Mouse (Mus musculus): ENCODE measurements around the gene Acox3. TPM values are rescaled to one million over a fixed set of nuclear protein-coding genes. Genes with fewer than 3 reads are reported as not detected.

The Acox3 gene
- total RNA-seq, 1 experiment = 7.2 TPM

DNA sequence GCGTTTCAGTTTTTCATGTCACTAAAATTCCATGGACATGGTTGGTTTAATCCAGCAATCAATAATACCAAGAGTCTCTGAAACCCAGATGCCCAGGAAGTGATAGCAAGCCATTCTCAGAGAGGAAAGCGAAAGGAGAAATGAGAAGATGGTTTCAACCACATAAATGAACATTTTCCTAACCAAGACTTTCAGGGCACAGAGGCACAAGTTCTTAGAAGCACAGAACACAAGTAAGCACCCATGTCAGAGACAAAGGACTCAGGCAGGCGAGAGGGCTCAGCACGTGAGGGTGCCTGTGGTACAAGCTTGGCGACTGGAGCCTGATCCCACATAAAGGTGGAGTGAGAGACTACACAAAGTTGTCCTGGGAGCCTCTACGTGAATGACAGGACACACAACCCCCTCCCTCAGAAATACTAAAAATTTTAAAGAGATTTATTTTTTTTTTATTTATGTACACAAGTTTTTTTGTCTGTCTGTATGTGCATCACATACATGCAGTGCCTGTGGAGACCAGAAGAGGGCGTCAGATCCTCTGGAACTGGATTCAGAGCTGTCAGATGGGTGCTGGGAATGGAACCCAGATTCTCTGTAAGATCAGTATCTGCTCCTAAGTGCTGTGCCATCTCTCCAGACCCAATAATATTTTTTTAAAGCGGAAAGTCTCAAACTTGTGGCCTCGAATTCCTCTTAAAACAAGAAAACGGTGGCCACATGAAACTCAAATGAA, 73.1 kb downstream of the Acox3 start:
- Histone ChIP-seq H3K27ac (ENCODE audit: insufficient read depth, low read depth, low read length, poor library complexity, severe bottlenecking) (no peak overlapping the region), H3K4me1 (ENCODE audit: control insufficient read depth in 2 of 2, insufficient read depth in 2 of 2, low read length in 2 of 2, poor library complexity in 1 of 2) (no peaks in the 10 kb centered on the region), H3K9me3 (ENCODE audit: control insufficient read depth, insufficient read depth, low read depth, low read length) (no peaks in the 10 kb centered on the region), H3K4me3 (ENCODE audit: insufficient read depth in 1 of 2, low read depth in 1 of 2, low read length in 2 of 2, poor library complexity in 1 of 2, severe bottlenecking in 1 of 2) (no peak overlapping the region), H3K36me3 (ENCODE audit: control insufficient read depth, insufficient read depth, low read length, poor library complexity, severe bottlenecking) (no peaks in the 10 kb centered on the region), H3K9ac (ENCODE audit: insufficient read depth, low read depth, low read length, poor library complexity, severe bottlenecking) (no peak overlapping the region)
- no peak for DNase-seq (ENCODE audit: low read depth, low spot score)
- TF ChIP-seq HCFC1 (IDR thresholded peaks at IDR 0.05; ENCODE audit: borderline replicate concordance, insufficient read depth, low read length) (no peak), CHD2 (IDR thresholded peaks at IDR 0.05; ENCODE audit: low read depth, low read length) (no peak), ZNF384 (IDR thresholded peaks at IDR 0.05; ENCODE audit: low read depth, low read length) (no peak), MAFK (IDR thresholded peaks at IDR 0.05; ENCODE audit: insufficient read depth, low read depth, low read length) (no peak), ZC3H11A (IDR thresholded peaks at IDR 0.05; ENCODE audit: borderline replicate concordance, low read depth, low read length) (no peak)
- in situ Hi-C loops (cut with MboI; ENCODE audit: low sequenced_read_pairs in 2 of 2, unreplicated experiment in 2 of 2) = no loop called here

DNA sequence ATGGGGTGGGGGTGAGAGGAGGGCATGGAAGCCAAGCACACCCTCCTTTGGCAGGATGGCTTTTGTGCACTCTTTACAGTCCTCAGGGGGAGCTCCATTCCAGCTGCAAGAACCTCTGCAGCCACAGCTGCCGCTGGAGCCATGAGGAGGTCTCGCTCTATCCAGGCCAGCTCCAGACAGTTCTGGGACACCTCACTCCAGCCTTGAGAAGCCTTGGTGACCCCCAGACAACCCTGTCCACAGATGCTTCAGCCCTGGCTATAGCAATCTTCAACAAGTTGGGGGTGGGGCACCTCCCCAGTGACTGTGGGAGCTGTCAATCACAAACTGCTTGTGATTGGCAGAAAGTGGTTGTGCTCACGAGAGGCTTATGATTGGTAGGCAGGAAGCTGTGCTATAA, 76.7 kb downstream of the Acox3 start:
- Histone ChIP-seq H3K27ac (ENCODE audit: insufficient read depth, low read depth, low read length, poor library complexity, severe bottlenecking) (no peak overlapping the region), H3K36me3 (ENCODE audit: control insufficient read depth, insufficient read depth, low read length, poor library complexity, severe bottlenecking) (no peaks in the 10 kb centered on the region), H3K9me3 (ENCODE audit: control insufficient read depth, insufficient read depth, low read depth, low read length) (no peaks in the 10 kb centered on the region), H3K4me3 (ENCODE audit: insufficient read depth in 1 of 2, low read depth in 1 of 2, low read length in 2 of 2, poor library complexity in 1 of 2, severe bottlenecking in 1 of 2) (no peak overlapping the region), H3K4me1 (ENCODE audit: control insufficient read depth in 2 of 2, insufficient read depth in 2 of 2, low read length in 2 of 2, poor library complexity in 1 of 2) (no peaks in the 10 kb centered on the region), H3K9ac (ENCODE audit: insufficient read depth, low read depth, low read length, poor library complexity, severe bottlenecking) (no peak overlapping the region)
- no peak for DNase-seq (ENCODE audit: low read depth, low spot score)
- in situ Hi-C loops (cut with MboI; ENCODE audit: low sequenced_read_pairs in 2 of 2, unreplicated experiment in 2 of 2) = no loop called here
- TF ChIP-seq CHD2 (IDR thresholded peaks at IDR 0.05; ENCODE audit: low read depth, low read length) = no peak
- no peak for TF ChIP-seq HCFC1 (IDR thresholded peaks at IDR 0.05; ENCODE audit: borderline replicate concordance, insufficient read depth, low read length)
- TF ChIP-seq ZNF384 (IDR thresholded peaks at IDR 0.05; ENCODE audit: low read depth, low read length) = no peak
- TF ChIP-seq ZC3H11A (IDR thresholded peaks at IDR 0.05; ENCODE audit: borderline replicate concordance, low read depth, low read length) = no peak
- TF ChIP-seq MAFK (IDR thresholded peaks at IDR 0.05; ENCODE audit: insufficient read depth, low read depth, low read length) = no peak

DNA sequence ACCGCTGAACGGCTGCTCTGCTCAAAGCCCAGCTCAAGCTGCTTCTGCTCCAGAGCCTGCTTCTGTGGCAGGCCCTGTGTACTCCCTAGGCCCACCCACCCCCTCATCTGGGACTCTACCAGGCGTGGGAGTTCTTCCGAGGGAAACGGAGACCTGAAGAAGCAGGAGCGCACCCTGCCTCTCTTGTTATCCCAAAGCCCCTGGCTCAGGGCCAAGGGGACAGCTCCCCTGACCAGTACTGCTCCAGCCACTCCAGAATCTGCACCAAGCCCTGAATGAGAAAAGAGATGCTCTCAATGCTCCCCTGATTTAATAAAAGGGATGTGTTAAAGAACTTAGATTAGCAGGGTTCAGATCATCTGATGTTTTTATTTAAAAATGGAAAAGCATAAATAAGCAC, 78.4 kb downstream of the Acox3 start:
- no peaks in the 10 kb centered on the region for H3K9me3 ChIP-seq (ENCODE audit: control insufficient read depth, insufficient read depth, low read depth, low read length)
- in situ Hi-C loops (cut with MboI; ENCODE audit: low sequenced_read_pairs in 2 of 2, unreplicated experiment in 2 of 2) = no loop called here

DNA sequence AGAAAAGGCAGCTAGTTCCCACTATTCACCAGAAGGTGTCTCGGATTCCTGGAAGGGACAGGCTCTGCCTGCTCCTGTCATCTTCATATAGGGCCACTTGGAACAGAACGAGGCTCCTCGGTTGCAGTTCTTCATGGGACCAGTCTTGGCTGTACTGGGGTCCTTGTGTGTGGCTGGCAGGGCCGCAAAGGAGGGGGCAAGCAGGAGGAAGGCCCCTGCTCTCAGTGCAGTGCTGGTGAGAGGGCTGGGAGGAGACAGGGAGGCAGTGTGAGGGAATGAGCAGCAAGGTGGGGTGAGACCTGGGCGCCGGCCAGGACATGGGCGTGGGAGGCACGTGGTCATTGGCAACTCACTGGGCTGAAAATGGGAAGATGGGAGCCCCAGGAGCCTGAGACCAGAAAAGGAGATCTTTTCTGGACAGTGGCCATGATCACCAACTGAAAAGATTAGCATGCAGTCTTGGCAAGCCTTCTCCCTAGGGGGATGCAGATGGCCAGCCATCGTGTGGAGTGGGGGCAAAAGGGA, 79.2 kb downstream of the Acox3 start:
- in situ Hi-C loops (cut with MboI; ENCODE audit: low sequenced_read_pairs in 2 of 2, unreplicated experiment in 2 of 2) = no loop called here

More for the DNA sequence above, 78.4 kb downstream of the Acox3 start:
- Histone ChIP-seq H3K36me3 (ENCODE audit: control insufficient read depth, insufficient read depth, low read length, poor library complexity, severe bottlenecking) (no peaks in the 10 kb centered on the region), H3K27ac (ENCODE audit: insufficient read depth, low read depth, low read length, poor library complexity, severe bottlenecking) (no peak overlapping the region), H3K4me3 (ENCODE audit: insufficient read depth in 1 of 2, low read depth in 1 of 2, low read length in 2 of 2, poor library complexity in 1 of 2, severe bottlenecking in 1 of 2) (no peak overlapping the region), H3K9ac (ENCODE audit: insufficient read depth, low read depth, low read length, poor library complexity, severe bottlenecking) (no peak overlapping the region), H3K4me1 (ENCODE audit: control insufficient read depth in 2 of 2, insufficient read depth in 2 of 2, low read length in 2 of 2, poor library complexity in 1 of 2) (no peaks in the 10 kb centered on the region)
- no peak for DNase-seq (ENCODE audit: low read depth, low spot score)
- TF ChIP-seq HCFC1 (IDR thresholded peaks at IDR 0.05; ENCODE audit: borderline replicate concordance, insufficient read depth, low read length) (no peak), ZC3H11A (IDR thresholded peaks at IDR 0.05; ENCODE audit: borderline replicate concordance, low read depth, low read length) (no peak)

More for the DNA sequence above, 79.2 kb downstream of the Acox3 start:
- TF ChIP-seq CHD2 (IDR thresholded peaks at IDR 0.05; ENCODE audit: low read depth, low read length) (no peak), HCFC1 (IDR thresholded peaks at IDR 0.05; ENCODE audit: borderline replicate concordance, insufficient read depth, low read length) (no peak), ZNF384 (IDR thresholded peaks at IDR 0.05; ENCODE audit: low read depth, low read length) (no peak), ZC3H11A (IDR thresholded peaks at IDR 0.05; ENCODE audit: borderline replicate concordance, low read depth, low read length) (no peak), MAFK (IDR thresholded peaks at IDR 0.05; ENCODE audit: insufficient read depth, low read depth, low read length) (no peak)
- DNase-seq (ENCODE audit: low read depth, low spot score) = no peak
- no peak overlapping the region for H3K9ac ChIP-seq (ENCODE audit: insufficient read depth, low read depth, low read length, poor library complexity, severe bottlenecking)
- no peaks in the 10 kb centered on the region for H3K36me3 ChIP-seq (ENCODE audit: control insufficient read depth, insufficient read depth, low read length, poor library complexity, severe bottlenecking)
- H3K4me3 ChIP-seq (ENCODE audit: insufficient read depth in 1 of 2, low read depth in 1 of 2, low read length in 2 of 2, poor library complexity in 1 of 2, severe bottlenecking in 1 of 2) = no peak overlapping the region
- H3K4me1 ChIP-seq (ENCODE audit: control insufficient read depth in 2 of 2, insufficient read depth in 2 of 2, low read length in 2 of 2, poor library complexity in 1 of 2) = no peaks in the 10 kb centered on the region
- no peaks in the 10 kb centered on the region for H3K9me3 ChIP-seq (ENCODE audit: control insufficient read depth, insufficient read depth, low read depth, low read length)
- no peak overlapping the region for H3K27ac ChIP-seq (ENCODE audit: insufficient read depth, low read depth, low read length, poor library complexity, severe bottlenecking)

Other genes starting within 250 kb of the Acox3 start
- 0.37 and 0.76 TPM in 2 replicates for gene Hmx1, start 193.9 kb upstream of the Acox3 start, total RNA-seq (2012; rRNA removed)
- gene Cpz, start 57.3 kb upstream of the Acox3 start, total RNA-seq (2012; rRNA removed) = 4.3 and 6.1 TPM in 2 replicates
- 14.9 and 15.1 TPM in 2 replicates for gene Trmt44, start 8.0 kb upstream of the Acox3 start, total RNA-seq (2012; rRNA removed)
- gene Htra3, start 96.7 kb downstream of the Acox3 start, total RNA-seq (2012; rRNA removed) = 0.16 and 0.71 TPM in 2 replicates
- 5.1 and 5.9 TPM in 2 replicates for gene Sh3tc1, start 156.9 kb downstream of the Acox3 start, total RNA-seq (2012; rRNA removed)
- 0.95 and 1.6 TPM in 2 replicates for gene Ablim2, start 174.8 kb downstream of the Acox3 start, total RNA-seq (2012; rRNA removed)

Data from ES-E14 (cell line).